8 mouse cellular contexts compared by ENCODE assay signal in the genomic region with DNA sequence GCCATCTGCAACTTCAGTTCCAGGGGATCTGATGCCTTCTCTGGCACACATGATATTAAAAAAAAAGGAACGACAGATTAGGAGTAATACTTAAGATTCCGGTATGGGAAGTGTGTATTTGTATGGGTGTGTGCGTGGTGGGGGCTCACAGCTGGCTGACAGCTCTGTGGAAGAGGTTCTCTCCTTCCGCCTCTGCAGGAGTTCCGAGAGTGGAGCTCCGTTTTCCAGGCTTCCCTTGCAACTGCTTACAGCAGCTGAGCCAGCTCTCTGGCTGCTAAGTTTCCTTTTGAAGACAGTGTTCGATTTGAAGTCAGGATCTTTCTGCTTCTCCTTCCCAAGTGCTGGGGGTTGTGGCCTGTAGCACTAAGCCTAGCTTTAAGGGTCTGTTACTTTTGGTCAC. TPM values are rescaled to one million over a fixed set of nuclear protein-coding genes. Genes with fewer than 3 reads are reported as not detected.
DNase-seq lines count a peak whose midpoint lies in the region; ATAC-seq and TF ChIP-seq lines count a peak whose summit lies in the region.

No protein-coding gene starts in this region.

- H3K9me3 ChIP-seq in hindbrain, embryonic 11.5 days (ENCODE audit: control insufficient read depth, low read length) = no peaks in the 10 kb centered on the region
- no peaks in the 10 kb centered on the region for H3K9me3 ChIP-seq in hindbrain, embryonic 16.5 days (ENCODE audit: control insufficient read depth, low read length)
- H3K9me3 ChIP-seq in stomach, embryonic 14.5 days (ENCODE audit: control insufficient read depth, low read depth, low read length) = no peaks in the 10 kb centered on the region
- no peaks in the 10 kb centered on the region for H3K9me3 ChIP-seq in stomach, postnatal 0 days (ENCODE audit: control insufficient read depth, low read length)
- H3K9me3 ChIP-seq in limb, embryonic 13.5 days = no peaks in the 10 kb centered on the region

- 0 out of 2 replicates have a peak overlapping the region, but pooled peaks have one; percentile 5 for H3K4me2 ChIP-seq in hindbrain, embryonic 11.5 days (replicated peaks; ENCODE audit: low read depth, low read length)
- no peak overlapping the region for H3K4me2 ChIP-seq in hindbrain, embryonic 16.5 days (ENCODE audit: low read length)
- H3K4me2 ChIP-seq in stomach, embryonic 14.5 days (replicated peaks; ENCODE audit: low read depth, low read length) = 0 out of 2 replicates have a peak overlapping the region, but pooled peaks have one; percentile 86
- no peak overlapping the region for H3K4me2 ChIP-seq in stomach, postnatal 0 days (replicated peaks; ENCODE audit: low read depth)
- peak overlapping the region; percentile 85 for H3K4me2 ChIP-seq in limb, embryonic 13.5 days (replicated peaks)

- no peak for DNase-seq in hindbrain, embryonic 11.5 days (ENCODE audit: low spot score)
- no peak for DNase-seq in stomach, postnatal 0 days (ENCODE audit: low spot score)
- DNase-seq in urinary bladder, adult 2 months (ENCODE audit: low spot score) = no peak
- no peak for DNase-seq in cerebellum, adult 11-12 months
- no peak for DNase-seq in adipocyte (ENCODE audit: low spot score)

- H3K9ac ChIP-seq in hindbrain, embryonic 11.5 days (ENCODE audit: low read depth, low read length) = no peak overlapping the region
- no peak overlapping the region for H3K9ac ChIP-seq in hindbrain, embryonic 16.5 days (ENCODE audit: low read depth, low read length)
- H3K9ac ChIP-seq in stomach, embryonic 14.5 days (replicated peaks; ENCODE audit: low read depth, low read length) = no peak overlapping the region
- no peak overlapping the region for H3K9ac ChIP-seq in stomach, postnatal 0 days (ENCODE audit: low read length)
- no peak overlapping the region for H3K9ac ChIP-seq in limb, embryonic 13.5 days

- 0 out of 2 replicates have a peak, but pooled peaks cover 2% of the 10 kb centered on the region for H3K4me1 ChIP-seq in hindbrain, embryonic 11.5 days (replicated peaks; ENCODE audit: control insufficient read depth, insufficient read depth, low read length)
- peaks cover 9% of the 10 kb centered on the region for H3K4me1 ChIP-seq in hindbrain, embryonic 16.5 days (ENCODE audit: control insufficient read depth, insufficient read depth, low read depth, low read length)
- H3K4me1 ChIP-seq in stomach, embryonic 14.5 days (ENCODE audit: control insufficient read depth, insufficient read depth, low read length) = peaks cover 6% of the 10 kb centered on the region; the same call in 1 of the 2 replicates
- H3K4me1 ChIP-seq in stomach, postnatal 0 days (replicated peaks; ENCODE audit: control insufficient read depth, insufficient read depth) = 0 out of 2 replicates have a peak, but pooled peaks cover 2% of the 10 kb centered on the region
- peaks cover 15% of the 10 kb centered on the region for H3K4me1 ChIP-seq in limb, embryonic 13.5 days

- 94% methylated on average over 7 of the region's 7 CpGs for WGBS in hindbrain, embryonic 11.5 days
- 87% methylated on average over 7 of the region's 7 CpGs for WGBS in hindbrain, embryonic 16.5 days
- 90% methylated on average over 7 of the region's 7 CpGs for WGBS in stomach, embryonic 14.5 days
- WGBS in stomach, postnatal 0 days = 79% methylated on average over 7 of the region's 7 CpGs
- WGBS in limb, embryonic 13.5 days = 90% methylated on average over 7 of the region's 7 CpGs

- no peak for TF ChIP-seq CTCF in stomach, postnatal 0 days (IDR thresholded peaks at IDR 0.05; ENCODE audit: low read depth)

- 0 out of 2 replicates have a peak, but pooled peaks cover 4% of the 10 kb centered on the region for H3K36me3 ChIP-seq in hindbrain, embryonic 11.5 days (ENCODE audit: control insufficient read depth, insufficient read depth, low read length)
- H3K36me3 ChIP-seq in hindbrain, embryonic 16.5 days (ENCODE audit: control insufficient read depth, insufficient read depth, low read length) = peaks cover 14% of the 10 kb centered on the region
- peaks cover 32% of the 10 kb centered on the region for H3K36me3 ChIP-seq in stomach, embryonic 14.5 days (ENCODE audit: control insufficient read depth, insufficient read depth, low read length)
- H3K36me3 ChIP-seq in stomach, postnatal 0 days (ENCODE audit: control insufficient read depth, insufficient read depth, low read length) = peaks cover 11% of the 10 kb centered on the region; the same call in 1 of the 2 replicates
- H3K36me3 ChIP-seq in limb, embryonic 13.5 days = peaks cover 40% of the 10 kb centered on the region

- no peak overlapping the region for H3K27ac ChIP-seq in hindbrain, embryonic 11.5 days (ENCODE audit: low read depth, low read length)
- H3K27ac ChIP-seq in hindbrain, embryonic 16.5 days (ENCODE audit: low read depth, low read length) = no peak overlapping the region
- no peak overlapping the region for H3K27ac ChIP-seq in stomach, embryonic 14.5 days (ENCODE audit: low read length)
- H3K27ac ChIP-seq in stomach, postnatal 0 days (replicated peaks) = no peak overlapping the region
- H3K27ac ChIP-seq in limb, embryonic 13.5 days = no peak overlapping the region

- ATAC-seq in hindbrain, embryonic 11.5 days (ENCODE audit: low FRiP score) = no peak
- ATAC-seq in hindbrain, embryonic 16.5 days = no peak
- ATAC-seq in stomach, embryonic 14.5 days (ENCODE audit: insufficient number of reproducible peaks, insufficient read depth, low FRiP score, low read depth) = no peak
- ATAC-seq in stomach, postnatal 0 days (ENCODE audit: low FRiP score, low TSS enrichment) = no peak
- no peak for ATAC-seq in limb, embryonic 13.5 days (ENCODE audit: low FRiP score, low read depth)

- no peaks in the 10 kb centered on the region for H3K27me3 ChIP-seq in hindbrain, embryonic 11.5 days (ENCODE audit: control insufficient read depth, insufficient read depth, low read length)
- H3K27me3 ChIP-seq in hindbrain, embryonic 16.5 days (replicated peaks; ENCODE audit: control insufficient read depth, insufficient read depth, low read length) = no peaks in the 10 kb centered on the region
- H3K27me3 ChIP-seq in stomach, embryonic 14.5 days (ENCODE audit: control insufficient read depth, insufficient read depth, low read length) = no peaks in the 10 kb centered on the region
- H3K27me3 ChIP-seq in stomach, postnatal 0 days (ENCODE audit: control insufficient read depth, insufficient read depth, low read length) = no peaks in the 10 kb centered on the region
- no peaks in the 10 kb centered on the region for H3K27me3 ChIP-seq in limb, embryonic 13.5 days

- TF ChIP-seq EP300 in stomach, postnatal 0 days (optimal IDR thresholded peaks at IDR 0.05) = no peak

- no peak overlapping the region for H3K4me3 ChIP-seq in hindbrain, embryonic 11.5 days (ENCODE audit: low read depth, low read length)
- no peak overlapping the region for H3K4me3 ChIP-seq in hindbrain, embryonic 16.5 days (ENCODE audit: low read length)
- no peak overlapping the region for H3K4me3 ChIP-seq in stomach, embryonic 14.5 days (ENCODE audit: low read depth, low read length)
- no peak overlapping the region for H3K4me3 ChIP-seq in stomach, postnatal 0 days (ENCODE audit: low read depth, low read length)
- peak overlapping the region; percentile 92 for H3K4me3 ChIP-seq in limb, embryonic 13.5 days

RNA-seq across cellular contexts. Expression of gene Adsl, which starts 1.8 kb away (rescaled TPM):
- 153 and 165 TPM in 2 replicates for polyA plus RNA-seq in hindbrain, embryonic 11.5 days (2014; fragmentation: Nextera tagmentation; extraction: Ambion mirVana)
- polyA plus RNA-seq in hindbrain, embryonic 16.5 days (2015; fragmentation: Nextera tagmentation; extraction: Ambion mirVana) = 116 TPM in 2 replicates
- polyA plus RNA-seq in stomach, embryonic 14.5 days (2014; fragmentation: Nextera tagmentation; extraction: Ambion mirVana) = 162 and 164 TPM in 2 replicates
- polyA plus RNA-seq in stomach, postnatal 0 days (2015; fragmentation: Nextera tagmentation; extraction: Ambion mirVana) = 77.0 and 79.7 TPM in 2 replicates
- 163 and 167 TPM in 2 replicates for polyA plus RNA-seq in limb, embryonic 13.5 days (2015; fragmentation: Nextera tagmentation; extraction: Ambion mirVana)
- polyA plus RNA-seq in urinary bladder, adult 2 months (2012; rRNA removed) = 68.8 and 72.9 TPM in 2 replicates

RNA-seq across cellular contexts. Expression of gene Sgsm3, which starts 27.5 kb away (rescaled TPM):
- 17.4 and 26.5 TPM in 2 replicates for polyA plus RNA-seq in hindbrain, embryonic 11.5 days (2014; fragmentation: Nextera tagmentation; extraction: Ambion mirVana)
- 81.8 and 85.1 TPM in 2 replicates for polyA plus RNA-seq in hindbrain, embryonic 16.5 days (2015; fragmentation: Nextera tagmentation; extraction: Ambion mirVana)
- polyA plus RNA-seq in stomach, embryonic 14.5 days (2014; fragmentation: Nextera tagmentation; extraction: Ambion mirVana) = 28.3 and 29.2 TPM in 2 replicates
- 44.8 and 49.4 TPM in 2 replicates for polyA plus RNA-seq in stomach, postnatal 0 days (2015; fragmentation: Nextera tagmentation; extraction: Ambion mirVana)
- 28.9 and 31.2 TPM in 2 replicates for polyA plus RNA-seq in limb, embryonic 13.5 days (2015; fragmentation: Nextera tagmentation; extraction: Ambion mirVana)
- 44.7 and 47.8 TPM in 2 replicates for polyA plus RNA-seq in urinary bladder, adult 2 months (2012; rRNA removed)

Comparison
In these comparisons a context has a peak if more than half of its experiments do, and no peak if none do; other contexts are left out.
1. H3K4me2 ChIP-seq: peak in hindbrain, embryonic 11.5 days (single experiment), stomach, embryonic 14.5 days (single experiment) and limb, embryonic 13.5 days (single experiment); none in hindbrain, embryonic 16.5 days (single experiment) and stomach, postnatal 0 days (single experiment).